Mouse (Mus musculus): ENCODE results near the gene Irf2bp2. TPM values are rescaled to one million over a fixed set of nuclear protein-coding genes. Genes with fewer than 3 reads are reported as not detected.

Gene Irf2bp2
- polyA plus RNA-seq, 1 experiment from 2014 or later = 4.5 TPM

- Histone ChIP-seq H3K9me3 (ENCODE audit: control insufficient read depth, low read length) (no peaks in the 10 kb centered on the region), H3K4me1 (replicated peaks; ENCODE audit: control insufficient read depth, insufficient read depth, low read length) (no peaks in the 10 kb centered on the region), H3K36me3 (ENCODE audit: control insufficient read depth, insufficient read depth, low read length) (no peaks in the 10 kb centered on the region), H3K4me3 (ENCODE audit: low read depth, low read length) (no peak overlapping the region), H3K4me2 (ENCODE audit: low read depth, low read length, severe bottlenecking) (no peak overlapping the region), H3K27me3 (ENCODE audit: control insufficient read depth, insufficient read depth, low read length) (no peaks in the 10 kb centered on the region), H3K27ac (ENCODE audit: low read depth, low read length) (no peak overlapping the region), H3K9ac (ENCODE audit: low read length) (no peak overlapping the region)
- ATAC-seq (replicated peaks; ENCODE audit: low FRiP score) = no peak
- DNase-seq (ENCODE audit: low spot score) = no peak
- WGBS = 87% methylated on average over 9 of the region's 9 CpGs
Measured at GRCm38 (mm10) chr8:126622111-126622795, 28.5 kb upstream of the Irf2bp2 start.

GRCm38 (mm10) chr8:126620721-126621120 lies 26.9 kb upstream of the Irf2bp2 start:
- H3K27me3 ChIP-seq (ENCODE audit: control insufficient read depth, insufficient read depth, low read length) = no peaks in the 10 kb centered on the region
- no peak overlapping the region for H3K4me2 ChIP-seq (ENCODE audit: low read depth, low read length, severe bottlenecking)
- H3K4me3 ChIP-seq (ENCODE audit: low read depth, low read length) = no peak overlapping the region
- H3K9ac ChIP-seq (ENCODE audit: low read length) = no peak overlapping the region
- H3K9me3 ChIP-seq (ENCODE audit: control insufficient read depth, low read length) = no peaks in the 10 kb centered on the region
- DNase-seq (ENCODE audit: low spot score) = no peak
- ATAC-seq (replicated peaks; ENCODE audit: low FRiP score) = no peak
- no peak overlapping the region for H3K27ac ChIP-seq (ENCODE audit: low read depth, low read length)
- 87% methylated on average over 3 of the region's 3 CpGs for WGBS
- no peaks in the 10 kb centered on the region for H3K36me3 ChIP-seq (ENCODE audit: control insufficient read depth, insufficient read depth, low read length)
- H3K4me1 ChIP-seq (replicated peaks; ENCODE audit: control insufficient read depth, insufficient read depth, low read length) = no peaks in the 10 kb centered on the region

GRCm38 (mm10) chr8:126619487-126619886 lies 25.7 kb upstream of the Irf2bp2 start:
- no peak for ATAC-seq (replicated peaks; ENCODE audit: low FRiP score)
- Histone ChIP-seq H3K9me3 (ENCODE audit: control insufficient read depth, low read length) (no peaks in the 10 kb centered on the region), H3K36me3 (ENCODE audit: control insufficient read depth, insufficient read depth, low read length) (no peaks in the 10 kb centered on the region), H3K27me3 (ENCODE audit: control insufficient read depth, insufficient read depth, low read length) (no peaks in the 10 kb centered on the region), H3K9ac (ENCODE audit: low read length) (no peak overlapping the region), H3K27ac (ENCODE audit: low read depth, low read length) (no peak overlapping the region), H3K4me3 (ENCODE audit: low read depth, low read length) (no peak overlapping the region), H3K4me1 (replicated peaks; ENCODE audit: control insufficient read depth, insufficient read depth, low read length) (no peaks in the 10 kb centered on the region), H3K4me2 (ENCODE audit: low read depth, low read length, severe bottlenecking) (no peak overlapping the region)
- no peak for DNase-seq (ENCODE audit: low spot score)
- 92% methylated on average over 6 of the region's 6 CpGs for WGBS

GRCm38 (mm10) chr8:126617665-126618064 lies 23.9 kb upstream of the Irf2bp2 start:
- H3K9ac ChIP-seq (ENCODE audit: low read length) = no peak overlapping the region
- no peaks in the 10 kb centered on the region for H3K4me1 ChIP-seq (replicated peaks; ENCODE audit: control insufficient read depth, insufficient read depth, low read length)
- no peaks in the 10 kb centered on the region for H3K27me3 ChIP-seq (ENCODE audit: control insufficient read depth, insufficient read depth, low read length)
- no peaks in the 10 kb centered on the region for H3K36me3 ChIP-seq (ENCODE audit: control insufficient read depth, insufficient read depth, low read length)
- ATAC-seq (replicated peaks; ENCODE audit: low FRiP score) (no peak), DNase-seq (ENCODE audit: low spot score) (no peak)
- H3K4me3 ChIP-seq (ENCODE audit: low read depth, low read length) = no peak overlapping the region
- no peak overlapping the region for H3K27ac ChIP-seq (ENCODE audit: low read depth, low read length)
- H3K4me2 ChIP-seq (ENCODE audit: low read depth, low read length, severe bottlenecking) = no peak overlapping the region
- no peaks in the 10 kb centered on the region for H3K9me3 ChIP-seq (ENCODE audit: control insufficient read depth, low read length)
- WGBS = 92% methylated on average over 5 of the region's 5 CpGs

- Histone ChIP-seq H3K4me1 (replicated peaks; ENCODE audit: control insufficient read depth, insufficient read depth, low read length) (no peaks in the 10 kb centered on the region), H3K27ac (ENCODE audit: low read depth, low read length) (no peak overlapping the region), H3K36me3 (ENCODE audit: control insufficient read depth, insufficient read depth, low read length) (no peaks in the 10 kb centered on the region), H3K9me3 (ENCODE audit: control insufficient read depth, low read length) (no peaks in the 10 kb centered on the region), H3K27me3 (ENCODE audit: control insufficient read depth, insufficient read depth, low read length) (no peaks in the 10 kb centered on the region), H3K4me2 (ENCODE audit: low read depth, low read length, severe bottlenecking) (no peak overlapping the region), H3K4me3 (ENCODE audit: low read depth, low read length) (no peak overlapping the region), H3K9ac (ENCODE audit: low read length) (no peak overlapping the region)
- DNase-seq (ENCODE audit: low spot score) (no peak), ATAC-seq (replicated peaks; ENCODE audit: low FRiP score) (no peak)
- 82% methylated on average over 5 of the region's 5 CpGs for WGBS
Measured at GRCm38 (mm10) chr8:126616736-126617135, 22.9 kb upstream of the Irf2bp2 start.

- H3K27ac ChIP-seq (ENCODE audit: low read depth, low read length) = no peak overlapping the region
- no peaks in the 10 kb centered on the region for H3K27me3 ChIP-seq (ENCODE audit: control insufficient read depth, insufficient read depth, low read length)
- DNase-seq (ENCODE audit: low spot score) (no peak), ATAC-seq (replicated peaks; ENCODE audit: low FRiP score) (no peak)
- H3K9ac ChIP-seq (ENCODE audit: low read length) = no peak overlapping the region
- no peaks in the 10 kb centered on the region for H3K36me3 ChIP-seq (ENCODE audit: control insufficient read depth, insufficient read depth, low read length)
- 83% methylated on average over 9 of the region's 9 CpGs for WGBS
- no peaks in the 10 kb centered on the region for H3K4me1 ChIP-seq (replicated peaks; ENCODE audit: control insufficient read depth, insufficient read depth, low read length)
- no peak overlapping the region for H3K4me3 ChIP-seq (ENCODE audit: low read depth, low read length)
- H3K9me3 ChIP-seq (ENCODE audit: control insufficient read depth, low read length) = no peaks in the 10 kb centered on the region
- no peak overlapping the region for H3K4me2 ChIP-seq (ENCODE audit: low read depth, low read length, severe bottlenecking)
Measured at GRCm38 (mm10) chr8:126615765-126616164, 22.0 kb upstream of the Irf2bp2 start.

GRCm38 (mm10) chr8:126614740-126615132 lies 20.9 kb upstream of the Irf2bp2 start:
- Histone ChIP-seq H3K9ac (ENCODE audit: low read length) (no peak overlapping the region), H3K27me3 (ENCODE audit: control insufficient read depth, insufficient read depth, low read length) (no peaks in the 10 kb centered on the region), H3K27ac (ENCODE audit: low read depth, low read length) (no peak overlapping the region), H3K9me3 (ENCODE audit: control insufficient read depth, low read length) (no peaks in the 10 kb centered on the region), H3K36me3 (ENCODE audit: control insufficient read depth, insufficient read depth, low read length) (no peaks in the 10 kb centered on the region), H3K4me3 (ENCODE audit: low read depth, low read length) (no peak overlapping the region), H3K4me2 (ENCODE audit: low read depth, low read length, severe bottlenecking) (no peak overlapping the region), H3K4me1 (replicated peaks; ENCODE audit: control insufficient read depth, insufficient read depth, low read length) (no peaks in the 10 kb centered on the region)
- ATAC-seq (replicated peaks; ENCODE audit: low FRiP score) (no peak), DNase-seq (ENCODE audit: low spot score) (no peak)
- 84% methylated on average over 5 of the region's 5 CpGs for WGBS

- no peaks in the 10 kb centered on the region for H3K9me3 ChIP-seq (ENCODE audit: control insufficient read depth, low read length)
- no peak for ATAC-seq (replicated peaks; ENCODE audit: low FRiP score)
Measured at GRCm38 (mm10) chr8:126614062-126614739, 20.4 kb upstream of the Irf2bp2 start.

GRCm38 (mm10) chr8:126613143-126613542 lies 19.4 kb upstream of the Irf2bp2 start:
- Histone ChIP-seq H3K9me3 (ENCODE audit: control insufficient read depth, low read length) (no peaks in the 10 kb centered on the region), H3K27ac (ENCODE audit: low read depth, low read length) (no peak overlapping the region), H3K9ac (ENCODE audit: low read length) (no peak overlapping the region), H3K36me3 (ENCODE audit: control insufficient read depth, insufficient read depth, low read length) (no peaks in the 10 kb centered on the region), H3K4me1 (replicated peaks; ENCODE audit: control insufficient read depth, insufficient read depth, low read length) (no peaks in the 10 kb centered on the region), H3K27me3 (ENCODE audit: control insufficient read depth, insufficient read depth, low read length) (no peaks in the 10 kb centered on the region), H3K4me2 (ENCODE audit: low read depth, low read length, severe bottlenecking) (no peak overlapping the region), H3K4me3 (ENCODE audit: low read depth, low read length) (no peak overlapping the region)
- 65% methylated on average over 5 of the region's 5 CpGs for WGBS
- ATAC-seq (replicated peaks; ENCODE audit: low FRiP score) = no peak
- peak; percentile 39 for DNase-seq (ENCODE audit: low spot score)

More at GRCm38 (mm10) chr8:126614062-126614739, 20.4 kb upstream of the Irf2bp2 start:
- no peak overlapping the region for H3K27ac ChIP-seq (ENCODE audit: low read depth, low read length)
- H3K36me3 ChIP-seq (ENCODE audit: control insufficient read depth, insufficient read depth, low read length) = no peaks in the 10 kb centered on the region
- no peak overlapping the region for H3K9ac ChIP-seq (ENCODE audit: low read length)
- no peak overlapping the region for H3K4me2 ChIP-seq (ENCODE audit: low read depth, low read length, severe bottlenecking)
- DNase-seq (ENCODE audit: low spot score) = no peak
- no peak overlapping the region for H3K4me3 ChIP-seq (ENCODE audit: low read depth, low read length)
- 93% methylated on average over 8 of the region's 8 CpGs for WGBS
- H3K27me3 ChIP-seq (ENCODE audit: control insufficient read depth, insufficient read depth, low read length) = no peaks in the 10 kb centered on the region
- no peaks in the 10 kb centered on the region for H3K4me1 ChIP-seq (replicated peaks; ENCODE audit: control insufficient read depth, insufficient read depth, low read length)
